Mouse (Mus musculus): ENCODE data around the gene Pqlc3. TPM values are rescaled to one million over a fixed set of nuclear protein-coding genes. Genes with fewer than 3 reads are reported as not detected.
"Not testable (repeated sequence)": the region's sequence is repeated elsewhere in the genome, so short reads cannot be mapped to it uniquely, and the experiment has no call there.

Pqlc3 gene
- polyA plus RNA-seq, 1 experiment from 2014 or later = 12.3 TPM

- WGBS = 57% methylated on average over 9 of the region's 9 CpGs
- H3K4me2 ChIP-seq (ENCODE audit: low read depth, low read length) = no peak overlapping the region
- H3K4me1 ChIP-seq (ENCODE audit: control insufficient read depth, insufficient read depth, low read length) = no peaks in the 10 kb centered on the region
- DNase-seq (ENCODE audit: low spot score) = no peak
- H3K9me3 ChIP-seq (ENCODE audit: control insufficient read depth, low read length) = no peaks in the 10 kb centered on the region
- no peak for ATAC-seq (ENCODE audit: low read depth)
- no peaks in the 10 kb centered on the region for H3K27me3 ChIP-seq (replicated peaks; ENCODE audit: control insufficient read depth, insufficient read depth, low read length)
- H3K4me3 ChIP-seq (ENCODE audit: low read depth, low read length) = no peak overlapping the region
- H3K36me3 ChIP-seq (ENCODE audit: control insufficient read depth, insufficient read depth, low read length) = no peaks in the 10 kb centered on the region
- no peak overlapping the region for H3K27ac ChIP-seq (replicated peaks; ENCODE audit: low read depth, low read length)
- H3K9ac ChIP-seq (ENCODE audit: low read depth, low read length) = no peak overlapping the region
These were observed 36.3 kb upstream of the Pqlc3 start for GRCm38 (mm10) chr12:17036532-17036931.

DNA sequence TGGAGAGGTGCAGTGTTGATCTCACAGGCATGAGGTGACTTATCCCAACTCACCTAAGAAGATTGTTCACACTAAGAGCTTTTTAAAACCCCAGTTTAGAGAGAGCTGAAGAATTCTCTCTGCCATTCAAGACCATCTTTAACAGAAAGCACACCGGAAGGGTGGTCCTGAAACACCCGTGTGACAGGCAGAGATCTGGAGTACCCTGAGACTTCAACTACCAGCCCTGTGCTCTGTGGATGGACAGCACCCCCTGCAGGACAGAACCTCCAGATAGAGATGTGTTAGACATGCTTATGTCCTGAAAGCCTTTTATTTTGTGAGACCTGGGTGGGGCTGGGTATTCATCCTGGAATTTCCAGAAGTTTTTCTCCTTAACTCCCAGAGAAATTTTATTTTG is 34.9 kb upstream of the Pqlc3 start:
- DNase-seq (ENCODE audit: low spot score) (no peak), ATAC-seq (ENCODE audit: low read depth) (no peak)
- Histone ChIP-seq H3K9me3 (ENCODE audit: control insufficient read depth, low read length) (no peaks in the 10 kb centered on the region), H3K4me1 (ENCODE audit: control insufficient read depth, insufficient read depth, low read length) (no peaks in the 10 kb centered on the region), H3K4me2 (ENCODE audit: low read depth, low read length) (no peak overlapping the region), H3K9ac (ENCODE audit: low read depth, low read length) (no peak overlapping the region), H3K36me3 (ENCODE audit: control insufficient read depth, insufficient read depth, low read length) (no peaks in the 10 kb centered on the region), H3K27ac (replicated peaks; ENCODE audit: low read depth, low read length) (no peak overlapping the region), H3K27me3 (replicated peaks; ENCODE audit: control insufficient read depth, insufficient read depth, low read length) (no peaks in the 10 kb centered on the region), H3K4me3 (ENCODE audit: low read depth, low read length) (no peak overlapping the region)
- 57% methylated on average over 2 of the region's 2 CpGs for WGBS

- Histone ChIP-seq H3K4me1 (ENCODE audit: control insufficient read depth, insufficient read depth, low read length) (no peaks in the 10 kb centered on the region), H3K9me3 (ENCODE audit: control insufficient read depth, low read length) (no peaks in the 10 kb centered on the region), H3K4me2 (ENCODE audit: low read depth, low read length) (no peak overlapping the region), H3K27me3 (replicated peaks; ENCODE audit: control insufficient read depth, insufficient read depth, low read length) (no peaks in the 10 kb centered on the region), H3K36me3 (ENCODE audit: control insufficient read depth, insufficient read depth, low read length) (no peaks in the 10 kb centered on the region), H3K27ac (replicated peaks; ENCODE audit: low read depth, low read length) (no peak overlapping the region), H3K9ac (ENCODE audit: low read depth, low read length) (no peak overlapping the region), H3K4me3 (ENCODE audit: low read depth, low read length) (no peak overlapping the region)
- 87% methylated on average over 5 of the region's 5 CpGs for WGBS
- ATAC-seq (ENCODE audit: low read depth) (no peak), DNase-seq (ENCODE audit: low spot score) (no peak)
These were observed 34.5 kb upstream of the Pqlc3 start for GRCm38 (mm10) chr12:17034671-17035070.

DNA sequence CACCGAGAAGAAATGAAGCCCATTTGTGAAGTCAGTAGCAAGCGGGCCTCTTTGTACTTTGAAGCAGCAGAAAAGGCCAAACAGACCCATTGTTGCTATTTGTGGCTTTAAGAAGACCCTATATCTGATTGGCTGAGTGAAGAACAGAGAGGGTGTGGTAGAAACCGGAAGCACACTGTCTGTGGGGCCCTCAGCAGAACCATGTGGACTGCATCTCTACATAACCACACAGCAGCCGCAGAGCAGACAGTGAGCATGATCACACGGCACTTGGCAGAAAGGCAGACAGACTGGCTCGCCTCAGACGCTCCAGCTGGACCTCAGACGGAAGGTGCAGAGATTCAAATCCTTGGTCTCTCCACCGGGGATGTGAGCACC is 33.2 kb upstream of the Pqlc3 start:
- 67% methylated on average over 9 of the region's 9 CpGs for WGBS
- Histone ChIP-seq H3K27me3 (replicated peaks; ENCODE audit: control insufficient read depth, insufficient read depth, low read length) (no peaks in the 10 kb centered on the region), H3K4me2 (ENCODE audit: low read depth, low read length) (no peak overlapping the region), H3K36me3 (ENCODE audit: control insufficient read depth, insufficient read depth, low read length) (no peaks in the 10 kb centered on the region), H3K4me3 (ENCODE audit: low read depth, low read length) (no peak overlapping the region), H3K4me1 (ENCODE audit: control insufficient read depth, insufficient read depth, low read length) (no peaks in the 10 kb centered on the region), H3K27ac (replicated peaks; ENCODE audit: low read depth, low read length) (no peak overlapping the region), H3K9me3 (ENCODE audit: control insufficient read depth, low read length) (no peaks in the 10 kb centered on the region), H3K9ac (ENCODE audit: low read depth, low read length) (no peak overlapping the region)
- ATAC-seq (ENCODE audit: low read depth) = peak; percentile 22; the same call in 1 of the 2 replicates
- DNase-seq (ENCODE audit: low spot score) = no peak

- 33% methylated on average over 13 of the region's 13 CpGs for WGBS
- Histone ChIP-seq H3K4me2 (ENCODE audit: low read depth, low read length) (no peak overlapping the region), H3K27me3 (replicated peaks; ENCODE audit: control insufficient read depth, insufficient read depth, low read length) (no peaks in the 10 kb centered on the region), H3K9me3 (ENCODE audit: control insufficient read depth, low read length) (no peaks in the 10 kb centered on the region), H3K36me3 (ENCODE audit: control insufficient read depth, insufficient read depth, low read length) (no peaks in the 10 kb centered on the region), H3K9ac (ENCODE audit: low read depth, low read length) (no peak overlapping the region), H3K4me3 (ENCODE audit: low read depth, low read length) (no peak overlapping the region), H3K4me1 (ENCODE audit: control insufficient read depth, insufficient read depth, low read length) (no peaks in the 10 kb centered on the region), H3K27ac (replicated peaks; ENCODE audit: low read depth, low read length) (no peak overlapping the region)
- DNase-seq (ENCODE audit: low spot score) = peak; percentile 88
- ATAC-seq (ENCODE audit: low read depth) = no peak
These were observed 32.7 kb upstream of the Pqlc3 start for GRCm38 (mm10) chr12:17032694-17033463.

DNA sequence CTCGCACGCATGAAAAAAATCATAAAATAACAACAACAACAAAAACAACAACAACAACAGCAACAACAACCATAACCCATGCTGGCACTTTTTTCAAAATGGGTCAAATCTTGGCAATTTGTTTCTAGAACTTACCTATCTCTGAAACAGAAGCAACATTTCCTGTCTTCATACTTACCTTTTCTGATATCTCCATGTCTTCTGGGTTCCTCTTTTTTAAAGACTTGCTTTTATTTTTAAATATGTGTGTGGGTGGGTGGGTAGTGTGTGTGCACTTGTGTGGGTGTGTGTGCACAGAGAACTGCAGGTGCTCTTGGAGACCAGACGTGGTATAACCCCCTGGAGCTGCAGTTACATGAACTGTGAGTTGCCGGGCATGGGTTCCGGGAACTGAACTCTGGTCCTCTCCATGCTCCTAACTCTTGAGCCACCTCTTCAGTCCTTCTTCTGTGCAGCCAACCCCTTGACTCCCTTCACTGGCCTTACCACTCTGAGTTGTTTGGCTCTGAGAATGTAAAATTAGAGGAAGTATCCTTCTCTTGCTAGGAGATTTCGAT is 24.4 kb upstream of the Pqlc3 start:
- Histone ChIP-seq H3K4me1 (ENCODE audit: control insufficient read depth, insufficient read depth, low read length) (no peaks in the 10 kb centered on the region), H3K9me3 (ENCODE audit: control insufficient read depth, low read length) (no peaks in the 10 kb centered on the region), H3K4me2 (ENCODE audit: low read depth, low read length) (no peak overlapping the region), H3K27ac (replicated peaks; ENCODE audit: low read depth, low read length) (no peak overlapping the region), H3K4me3 (ENCODE audit: low read depth, low read length) (no peak overlapping the region), H3K36me3 (ENCODE audit: control insufficient read depth, insufficient read depth, low read length) (no peaks in the 10 kb centered on the region), H3K9ac (ENCODE audit: low read depth, low read length) (no peak overlapping the region), H3K27me3 (replicated peaks; ENCODE audit: control insufficient read depth, insufficient read depth, low read length) (no peaks in the 10 kb centered on the region)
- no peak for ATAC-seq (ENCODE audit: low read depth)
- no peak for DNase-seq (ENCODE audit: low spot score)
- WGBS = 88% methylated on average over 6 of the region's 6 CpGs

DNA sequence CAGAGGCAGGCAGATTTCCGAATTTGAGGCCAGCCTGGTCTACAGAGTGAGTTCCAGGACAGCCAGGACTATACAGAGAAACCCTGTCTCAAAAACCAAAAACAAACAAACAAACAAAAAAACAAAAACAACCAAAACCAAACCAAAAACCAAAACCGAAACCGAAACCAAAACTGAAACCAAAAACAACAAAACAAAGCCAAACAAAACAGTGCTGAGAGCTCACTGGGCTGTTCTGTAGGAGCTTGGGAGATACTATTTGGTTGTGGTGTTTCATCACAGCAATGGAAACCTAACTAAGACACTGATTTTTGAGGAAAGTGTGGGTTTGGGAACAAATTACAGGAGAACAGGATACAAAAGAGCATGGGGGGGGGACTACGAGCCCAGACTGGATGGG is 21.9 kb upstream of the Pqlc3 start:
- Histone ChIP-seq H3K27ac (replicated peaks; ENCODE audit: low read depth, low read length) (no peak overlapping the region), H3K27me3 (replicated peaks; ENCODE audit: control insufficient read depth, insufficient read depth, low read length) (no peaks in the 10 kb centered on the region), H3K4me3 (ENCODE audit: low read depth, low read length) (no peak overlapping the region), H3K9me3 (ENCODE audit: control insufficient read depth, low read length) (no peaks in the 10 kb centered on the region), H3K36me3 (ENCODE audit: control insufficient read depth, insufficient read depth, low read length) (no peaks in the 10 kb centered on the region), H3K9ac (ENCODE audit: low read depth, low read length) (no peak overlapping the region), H3K4me2 (ENCODE audit: low read depth, low read length) (no peak overlapping the region), H3K4me1 (ENCODE audit: control insufficient read depth, insufficient read depth, low read length) (no peaks in the 10 kb centered on the region)
- 72% methylated on average over 4 of the region's 4 CpGs for WGBS
- ATAC-seq (ENCODE audit: low read depth) (no peak), DNase-seq (ENCODE audit: low spot score) (no peak)

- H3K4me2 ChIP-seq (ENCODE audit: low read depth, low read length); ATAC-seq (ENCODE audit: low read depth); H3K36me3 ChIP-seq (ENCODE audit: control insufficient read depth, insufficient read depth, low read length); H3K9me3 ChIP-seq (ENCODE audit: control insufficient read depth, low read length); H3K27ac ChIP-seq (replicated peaks; ENCODE audit: low read depth, low read length); H3K9ac ChIP-seq (ENCODE audit: low read depth, low read length); H3K4me1 ChIP-seq (ENCODE audit: control insufficient read depth, insufficient read depth, low read length); H3K4me3 ChIP-seq (ENCODE audit: low read depth, low read length); DNase-seq (ENCODE audit: low spot score); H3K27me3 ChIP-seq (replicated peaks; ENCODE audit: control insufficient read depth, insufficient read depth, low read length): not testable (repeated sequence)
- 74% methylated on average over 3 of the region's 4 CpGs for WGBS
These were observed 20.9 kb upstream of the Pqlc3 start for GRCm38 (mm10) chr12:17021125-17021524.

DNA sequence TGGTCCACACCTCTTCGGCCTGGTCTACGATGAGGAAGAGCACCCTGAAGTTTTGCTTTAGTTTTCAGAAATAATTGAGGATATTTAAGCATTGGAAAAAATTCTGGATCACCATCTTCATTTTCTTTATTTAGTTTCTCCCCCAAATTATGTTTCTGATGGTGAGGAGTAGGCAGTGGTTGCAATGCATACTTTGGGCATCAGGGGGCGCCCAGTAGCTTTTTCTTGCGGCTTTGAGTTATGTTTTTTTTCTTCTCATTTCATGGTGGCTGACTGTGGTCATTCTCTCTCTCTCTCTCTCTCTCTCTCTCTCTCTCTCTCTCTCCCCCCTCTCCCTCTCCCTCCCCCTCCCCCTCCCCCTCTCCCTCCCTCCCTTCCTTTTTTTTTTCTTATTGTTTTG is 18.3 kb upstream of the Pqlc3 start:
- DNase-seq (ENCODE audit: low spot score) = peak; percentile 24
- 38% methylated on average over 4 of the region's 4 CpGs for WGBS

More for the DNA sequence above, 18.3 kb upstream of the Pqlc3 start:
- ATAC-seq (ENCODE audit: low read depth) = no peak
- H3K9me3 ChIP-seq (ENCODE audit: control insufficient read depth, low read length) = 0 out of 2 replicates have a peak, but pooled peaks cover 3% of the 10 kb centered on the region
- H3K9ac ChIP-seq (ENCODE audit: low read depth, low read length) = no peak overlapping the region
- H3K27me3 ChIP-seq (replicated peaks; ENCODE audit: control insufficient read depth, insufficient read depth, low read length) = no peaks in the 10 kb centered on the region
- H3K27ac ChIP-seq (replicated peaks; ENCODE audit: low read depth, low read length) = no peak overlapping the region
- no peaks in the 10 kb centered on the region for H3K4me1 ChIP-seq (ENCODE audit: control insufficient read depth, insufficient read depth, low read length)
- H3K36me3 ChIP-seq (ENCODE audit: control insufficient read depth, insufficient read depth, low read length) = no peaks in the 10 kb centered on the region
- no peak overlapping the region for H3K4me3 ChIP-seq (ENCODE audit: low read depth, low read length)
- no peak overlapping the region for H3K4me2 ChIP-seq (ENCODE audit: low read depth, low read length)

Measured in embryonic facial prominence, embryonic 14.5 days (tissue).